Mouse (Mus musculus) megakaryocyte-erythroid progenitor cell, adult 5 weeks (primary cell): Measurements from ENCODE around the gene Rrh. TPM values are rescaled to one million over a fixed set of nuclear protein-coding genes. Genes with fewer than 3 reads are reported as not detected.

ENCODE experiments used
- polyA plus RNA-seq: library from polyadenylated mRNA; stranded (reverse); fragments of >175 nt; gene quantifications from 2 replicates; pipeline ENCODE4 v1.2.3, GENCODE M21; 2012

The Rrh gene
- 0.12 TPM in 1 of 2 replicates, not detected in the other for polyA plus RNA-seq

DNA sequence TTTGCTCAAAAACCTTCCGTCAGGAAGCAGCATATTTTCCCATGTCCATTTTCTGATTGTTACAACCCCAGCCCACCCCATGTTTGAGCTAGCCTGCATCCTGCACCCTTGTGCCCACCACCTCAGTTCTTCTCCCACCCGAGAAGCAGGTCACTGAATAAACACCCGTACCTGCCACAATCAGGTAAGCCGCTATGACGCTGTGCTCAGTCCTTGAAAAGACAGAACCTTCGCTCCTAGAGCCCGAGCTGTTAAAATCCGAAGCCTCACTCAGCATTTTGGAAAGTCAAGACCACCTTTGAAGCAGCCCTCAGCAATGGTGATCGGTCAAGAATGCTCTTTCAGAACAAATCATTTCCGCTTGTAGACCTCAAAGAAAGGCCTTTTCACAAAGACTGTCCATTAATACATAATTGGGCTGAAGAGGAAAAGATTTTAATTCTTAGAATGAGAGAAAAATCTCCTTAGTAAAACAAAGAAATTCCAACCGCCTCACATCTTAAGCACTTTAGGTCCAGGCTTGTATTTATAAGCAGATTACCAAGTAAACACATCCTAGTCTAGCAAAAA, at the start of gene Rrh:
TSS of gene Rrh (minus strand) at position 382 of the 570 bp plus-strand sequence.

DNA sequence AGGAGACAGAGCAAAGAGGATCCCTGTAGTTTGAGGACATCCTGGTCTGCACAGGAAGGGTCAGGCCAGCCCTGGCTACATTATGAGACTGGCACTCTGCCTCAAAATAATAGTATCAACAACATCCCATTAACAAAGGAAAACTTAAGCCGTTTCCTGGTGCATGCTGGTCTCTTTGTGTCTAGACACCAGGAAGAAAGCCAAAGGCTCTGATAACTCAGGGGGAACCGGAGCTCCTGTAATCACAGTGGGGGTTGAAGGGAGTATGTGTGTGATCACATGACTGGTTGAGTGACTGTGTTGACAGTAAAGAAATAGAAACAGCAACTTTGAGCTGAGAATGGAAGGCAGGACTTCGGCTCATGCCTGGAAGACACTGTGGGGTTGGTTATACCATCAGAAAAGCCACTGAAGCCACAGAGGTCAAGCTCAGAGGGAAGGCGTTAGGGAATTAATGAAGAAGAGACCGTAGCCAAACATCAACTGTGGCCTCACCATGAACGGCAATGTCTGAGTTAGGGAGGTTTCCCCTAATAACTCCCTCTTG, 13.1 kb upstream of the Rrh start, which contains the start of gene Cfi:
TSS of gene Cfi (plus strand) at position 497 of the 547 bp plus-strand sequence.

DNA sequence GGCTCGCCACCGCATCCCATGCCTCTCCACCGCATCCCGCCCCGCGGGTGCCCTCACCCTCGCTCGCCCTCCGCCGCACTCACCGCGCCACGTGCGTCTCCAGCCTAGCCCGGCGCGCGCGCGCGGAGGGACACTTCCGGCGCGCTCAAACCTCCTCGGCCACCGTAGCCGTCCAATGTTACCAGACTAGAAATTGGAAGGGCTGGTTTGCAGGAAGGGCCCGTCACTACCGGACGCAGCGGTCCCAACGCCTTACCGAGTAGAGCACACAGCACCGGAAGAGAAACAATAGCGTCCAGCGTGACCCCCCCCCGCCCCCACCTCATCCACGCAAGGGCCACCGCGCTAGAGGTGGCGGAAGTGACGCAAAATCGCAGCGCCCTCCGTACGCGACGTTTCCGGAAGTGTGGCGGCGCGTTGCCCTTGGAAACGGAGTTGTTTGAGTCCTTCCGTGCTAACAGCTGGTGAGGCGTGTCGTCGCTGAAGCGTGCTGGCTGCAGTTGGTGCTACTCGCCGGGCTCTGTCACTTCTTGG, 8.7 kb upstream of the Rrh start, which contains the start of gene Gar1:
TSS of gene Gar1 (minus strand) at position 362 of the 534 bp plus-strand sequence.

DNA sequence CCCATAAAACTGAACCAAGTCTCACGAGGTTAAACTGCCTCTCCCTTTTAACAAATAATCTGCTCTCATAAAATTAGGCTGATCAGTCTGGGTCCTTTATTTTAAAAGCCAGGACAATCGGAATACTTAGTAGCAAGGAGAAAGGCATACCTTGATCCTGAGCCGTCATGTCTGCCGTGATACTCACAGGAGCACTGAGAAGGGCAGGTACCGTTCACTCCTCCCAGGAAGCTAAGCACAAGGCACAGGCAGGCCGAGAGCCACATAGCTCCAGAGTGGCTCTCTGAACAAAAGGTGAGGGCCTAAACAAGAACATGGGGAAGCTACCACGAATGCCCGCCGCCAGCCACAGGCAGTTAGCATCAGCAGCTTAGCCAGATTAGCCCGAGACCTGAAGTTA, 18.6 kb downstream of the Rrh start, which contains the start of gene Lrit3:
TSS of gene Lrit3 (minus strand) at position 266 of the 400 bp plus-strand sequence.

DNA sequence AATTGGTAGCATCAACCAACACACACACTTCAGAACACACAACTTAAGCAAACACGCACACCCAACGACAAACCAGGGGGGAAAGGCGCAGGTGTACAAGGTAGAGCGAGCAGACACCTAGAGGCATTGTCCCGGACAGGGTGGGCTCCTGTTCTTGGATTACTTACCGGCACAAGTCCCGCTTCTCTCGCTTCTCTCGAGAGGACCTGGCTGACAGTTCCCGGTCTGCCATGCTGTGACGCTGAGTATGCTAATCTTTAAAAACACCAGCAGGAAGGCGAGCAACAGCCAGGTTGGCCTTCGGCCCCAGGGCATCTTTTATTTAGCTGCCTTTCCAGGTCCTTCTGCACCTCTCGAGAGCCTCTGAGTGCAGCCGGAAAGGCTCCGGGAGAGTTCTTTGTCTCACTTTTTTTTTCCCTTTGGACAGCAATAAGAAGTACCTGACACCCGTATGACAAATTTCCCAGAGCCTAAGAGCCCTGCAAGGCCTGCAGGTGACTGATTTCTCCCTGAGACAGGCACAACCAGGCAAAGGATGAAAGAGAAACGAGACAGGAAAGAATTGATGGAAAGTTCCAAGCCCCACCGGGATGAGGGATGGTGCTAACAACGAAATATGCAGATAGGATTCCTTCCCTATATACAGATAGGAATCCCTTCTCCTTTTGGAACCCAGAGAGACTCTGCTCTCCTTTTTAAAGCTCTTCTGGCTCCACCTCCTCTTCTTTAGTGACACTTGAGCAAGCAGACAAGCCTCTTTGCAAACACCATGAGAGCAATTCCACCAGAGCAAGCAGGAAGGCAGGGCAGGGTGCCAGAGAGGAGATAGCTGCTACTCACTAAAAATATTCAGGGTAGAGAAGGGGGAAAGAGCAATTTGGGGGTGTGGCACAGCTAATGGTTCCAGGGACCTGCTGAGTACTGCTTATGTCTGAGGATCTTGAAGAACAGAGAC, 67.5 kb downstream of the Rrh start, which contains the start of gene Egf:
TSS of gene Egf (minus strand) at position 667 of the 955 bp plus-strand sequence.

Other genes with a start within 250 kb of the Rrh start
- gene Egf, start 67.3 kb downstream of the Rrh start, polyA plus RNA-seq, result 0.26 and 0.41 TPM in 2 replicates
- gene Lrit3, start 18.6 kb downstream of the Rrh start, polyA plus RNA-seq, result not detected in 2 replicates
- 110 and 190 TPM in 2 replicates for gene Gar1, start 8.8 kb upstream of the Rrh start, polyA plus RNA-seq
- gene Cfi, start 13.3 kb upstream of the Rrh start, polyA plus RNA-seq, result 0.04 TPM in 1 of 2 replicates, not detected in the other
- 63.0 and 82.0 TPM in 2 replicates for gene Pla2g12a, start 56.0 kb upstream of the Rrh start, polyA plus RNA-seq
- 17.0 and 22.3 TPM in 2 replicates for gene Casp6, start 78.8 kb upstream of the Rrh start, polyA plus RNA-seq
- 5.0 and 13.1 TPM in 2 replicates for gene Mcub, start 147.6 kb upstream of the Rrh start, polyA plus RNA-seq
- gene Sec24b, start 239.0 kb upstream of the Rrh start, polyA plus RNA-seq, result 76.5 and 78.0 TPM in 2 replicates